Mouse (Mus musculus): ENCODE measurements around the gene Trim8. TPM values are rescaled to one million over a fixed set of nuclear protein-coding genes. Genes with fewer than 3 reads are reported as not detected.

Gene Trim8
- polyA plus RNA-seq, 1 experiment = 42.3 TPM

- H3ac ChIP-seq (ENCODE audit: control insufficient read depth, insufficient read length) = no peak overlapping the region
- no peak overlapping the region for H3K4me3 ChIP-seq
- H3K4me2 ChIP-seq (ENCODE audit: low read depth) = no peak overlapping the region
- no peaks in the 10 kb centered on the region for H3K79me2 ChIP-seq (ENCODE audit: control insufficient read depth, insufficient read depth)
- no peaks in the 10 kb centered on the region for H3K36me3 ChIP-seq (ENCODE audit: control insufficient read depth, insufficient read depth)
- no peaks in the 10 kb centered on the region for H3K27me3 ChIP-seq (ENCODE audit: control insufficient read depth, insufficient read depth, insufficient read length)
- TF ChIP-seq CEBPB (IDR thresholded peaks at IDR 0.05; ENCODE audit: insufficient read depth, poor library complexity, severe bottlenecking) (no peak), SRF (IDR thresholded peaks at IDR 0.05; ENCODE audit: control insufficient read depth, insufficient read length, low read depth) (no peak), TCF3 (IDR thresholded peaks at IDR 0.05; ENCODE audit: insufficient read length, low read depth) (no peak), MAX (IDR thresholded peaks at IDR 0.05; ENCODE audit: low read depth) (no peak), E2F4 (IDR thresholded peaks at IDR 0.05; ENCODE audit: insufficient read depth) (no peak), TCF12 (IDR thresholded peaks at IDR 0.05; ENCODE audit: insufficient read depth, poor library complexity, severe bottlenecking) (no peak), USF1 (IDR thresholded peaks at IDR 0.05; ENCODE audit: low read depth) (no peak), MYOD1 (IDR thresholded peaks at IDR 0.05; ENCODE audit: control insufficient read depth in 1 of 3, insufficient read length in 2 of 3, low read depth in 2 of 3) (no peak)
Measured at GRCm38 (mm10) chr19:46538213-46538612, 36.7 kb downstream of the Trim8 start.

DNA sequence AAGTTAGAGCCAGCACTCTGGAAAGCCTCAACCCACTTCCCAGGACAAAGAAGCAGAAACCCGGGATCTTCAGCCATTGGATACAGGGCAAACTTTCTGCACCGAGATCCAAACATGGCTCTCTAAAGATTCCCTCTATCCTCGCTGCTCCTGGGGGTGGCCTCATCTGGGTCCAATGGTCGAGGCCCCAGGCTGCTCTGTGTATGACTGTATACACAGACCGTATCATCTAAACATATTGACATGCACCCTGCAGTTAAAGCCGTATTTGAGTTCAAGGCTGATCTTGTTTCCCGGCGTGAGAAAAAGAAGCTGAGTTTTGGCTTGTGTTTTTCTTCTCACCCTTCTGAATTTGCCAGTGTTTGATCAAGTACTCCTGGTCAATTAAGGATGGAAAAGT lies 41.2 kb downstream of the Trim8 start:
- H3K79me2 ChIP-seq (ENCODE audit: control insufficient read depth, insufficient read depth) = no peaks in the 10 kb centered on the region
- H3K4me3 ChIP-seq = no peak overlapping the region
- H3K27me3 ChIP-seq (ENCODE audit: control insufficient read depth, insufficient read depth, insufficient read length) = no peaks in the 10 kb centered on the region
- TF ChIP-seq TCF12 (IDR thresholded peaks at IDR 0.05; ENCODE audit: insufficient read depth, poor library complexity, severe bottlenecking) (no peak), POLR2A (IDR thresholded peaks at IDR 0.05; ENCODE audit: insufficient read length, low read depth) (no peak), MAX (IDR thresholded peaks at IDR 0.05; ENCODE audit: low read depth) (no peak), SRF (IDR thresholded peaks at IDR 0.05; ENCODE audit: control insufficient read depth, insufficient read length, low read depth) (no peak), E2F4 (IDR thresholded peaks at IDR 0.05; ENCODE audit: insufficient read depth) (no peak), TCF3 (IDR thresholded peaks at IDR 0.05; ENCODE audit: insufficient read length, low read depth) (no peak)
- no peak overlapping the region for H3K4me2 ChIP-seq (ENCODE audit: low read depth)
- no peak overlapping the region for H3ac ChIP-seq (ENCODE audit: control insufficient read depth, insufficient read length)
- no peaks in the 10 kb centered on the region for H3K36me3 ChIP-seq (ENCODE audit: control insufficient read depth, insufficient read depth)

DNA sequence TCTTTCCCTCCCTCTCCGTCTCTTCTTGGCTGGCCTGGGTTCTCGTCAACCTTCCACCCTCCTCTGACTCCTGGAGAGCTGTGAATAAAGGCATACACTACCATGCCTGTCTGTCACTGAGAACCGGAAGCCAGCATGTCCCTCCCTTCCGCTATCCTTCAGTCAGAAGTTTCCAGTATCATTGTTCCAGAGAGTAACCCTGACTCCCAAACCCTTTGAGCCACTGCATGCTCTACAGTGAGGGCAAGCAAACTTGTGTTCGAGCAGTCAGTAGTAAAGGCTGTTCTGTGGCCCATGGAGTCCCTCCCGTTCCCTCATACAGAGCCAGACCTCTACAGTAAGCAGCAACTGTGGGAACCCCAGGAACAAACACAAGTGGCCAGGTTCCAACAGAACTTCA lies 46.1 kb downstream of the Trim8 start:
- TF ChIP-seq MAX (IDR thresholded peaks at IDR 0.05; ENCODE audit: low read depth) (no peak), POLR2AphosphoS2 (IDR thresholded peaks at IDR 0.05; ENCODE audit: insufficient read length, low read depth) (no peak), CEBPB (IDR thresholded peaks at IDR 0.05; ENCODE audit: insufficient read depth, poor library complexity, severe bottlenecking) (no peak)
- Histone ChIP-seq H3K79me2 (ENCODE audit: control insufficient read depth, insufficient read depth) (no peaks in the 10 kb centered on the region), H3K36me3 (ENCODE audit: control insufficient read depth, insufficient read depth) (no peaks in the 10 kb centered on the region), H3K27me3 (ENCODE audit: control insufficient read depth, insufficient read depth, insufficient read length) (no peaks in the 10 kb centered on the region), H3K4me2 (ENCODE audit: low read depth) (no peak overlapping the region), H3ac (ENCODE audit: control insufficient read depth, insufficient read length) (no peak overlapping the region), H3K4me3 (no peak overlapping the region)

DNA sequence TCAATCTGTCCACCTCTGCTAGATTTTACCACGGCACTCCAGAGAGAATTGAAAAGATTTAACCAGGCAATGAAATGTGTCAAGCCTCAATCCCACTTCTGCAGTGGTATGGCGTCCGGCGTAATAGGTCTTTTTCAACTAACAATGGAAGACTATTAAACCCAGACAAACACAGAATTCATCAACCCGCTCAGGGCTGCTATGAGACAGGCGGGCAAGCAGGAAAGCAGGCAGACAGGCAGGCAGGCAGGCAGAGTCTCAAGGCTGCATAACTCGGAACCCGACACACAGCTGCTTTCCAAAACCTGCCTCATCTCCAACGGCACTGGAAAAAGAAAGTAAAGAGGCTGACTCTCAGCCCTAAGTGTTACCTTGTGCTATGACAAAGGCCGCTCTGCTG lies 46.6 kb downstream of the Trim8 start:
- Histone ChIP-seq H3K4me2 (ENCODE audit: low read depth) (no peak overlapping the region), H3K4me3 (no peak overlapping the region), H3K79me2 (ENCODE audit: control insufficient read depth, insufficient read depth) (no peaks in the 10 kb centered on the region), H3K27me3 (ENCODE audit: control insufficient read depth, insufficient read depth, insufficient read length) (no peaks in the 10 kb centered on the region), H3ac (ENCODE audit: control insufficient read depth, insufficient read length) (no peak overlapping the region), H3K36me3 (ENCODE audit: control insufficient read depth, insufficient read depth) (no peaks in the 10 kb centered on the region)
- TF ChIP-seq MYOD1 (IDR thresholded peaks at IDR 0.05; ENCODE audit: control insufficient read depth in 1 of 3, insufficient read length in 2 of 3, low read depth in 2 of 3) (no peak), POLR2A (IDR thresholded peaks at IDR 0.05; ENCODE audit: insufficient read length, low read depth) (no peak), SRF (IDR thresholded peaks at IDR 0.05; ENCODE audit: control insufficient read depth, insufficient read length, low read depth) (no peak), REST (IDR thresholded peaks at IDR 0.05; ENCODE audit: insufficient read depth, insufficient read length) (no peak), MYOG (IDR thresholded peaks at IDR 0.05; ENCODE audit: control insufficient read depth in 1 of 3, insufficient read depth in 1 of 3, insufficient read length in 2 of 3, low read depth in 2 of 3) (no peak), TCF3 (IDR thresholded peaks at IDR 0.05; ENCODE audit: insufficient read length, low read depth) (no peak), CEBPB (IDR thresholded peaks at IDR 0.05; ENCODE audit: insufficient read depth, poor library complexity, severe bottlenecking) (no peak), POLR2AphosphoS2 (IDR thresholded peaks at IDR 0.05; ENCODE audit: insufficient read length, low read depth) (no peak), MAX (IDR thresholded peaks at IDR 0.05; ENCODE audit: low read depth) (no peak), TCF12 (IDR thresholded peaks at IDR 0.05; ENCODE audit: insufficient read depth, poor library complexity, severe bottlenecking) (no peak), USF1 (IDR thresholded peaks at IDR 0.05; ENCODE audit: low read depth) (no peak), E2F4 (IDR thresholded peaks at IDR 0.05; ENCODE audit: insufficient read depth) (no peak)

DNA sequence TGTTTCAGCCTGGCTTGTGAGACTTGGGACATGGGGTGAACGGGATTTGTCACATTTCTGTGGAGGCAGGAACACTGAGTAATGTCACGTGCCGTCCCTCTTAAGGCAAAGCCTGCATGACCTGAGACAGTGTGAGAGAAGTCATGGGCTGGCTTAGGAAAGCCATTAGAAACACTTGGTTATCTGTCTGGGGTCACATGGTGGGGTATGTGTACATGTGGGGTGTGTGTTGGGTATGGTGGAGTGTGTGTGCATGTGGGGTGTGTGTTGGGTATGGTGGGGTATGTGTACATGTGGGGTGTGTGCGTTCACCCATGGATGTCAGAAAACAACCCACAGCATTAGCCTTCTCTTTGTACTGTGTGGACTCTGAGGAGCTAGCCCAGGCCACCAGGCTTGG lies 48.9 kb downstream of the Trim8 start:
- H3K36me3 ChIP-seq (ENCODE audit: control insufficient read depth, insufficient read depth) = no peaks in the 10 kb centered on the region
- no peak overlapping the region for H3ac ChIP-seq (ENCODE audit: control insufficient read depth, insufficient read length)
- H3K4me3 ChIP-seq = no peak overlapping the region
- TF ChIP-seq MYOD1 (IDR thresholded peaks at IDR 0.05; ENCODE audit: control insufficient read depth in 1 of 3, insufficient read length in 2 of 3, low read depth in 2 of 3) (no peak), E2F4 (IDR thresholded peaks at IDR 0.05; ENCODE audit: insufficient read depth) (no peak), POLR2AphosphoS2 (IDR thresholded peaks at IDR 0.05; ENCODE audit: insufficient read length, low read depth) (no peak), SRF (IDR thresholded peaks at IDR 0.05; ENCODE audit: control insufficient read depth, insufficient read length, low read depth) (no peak), CEBPB (IDR thresholded peaks at IDR 0.05; ENCODE audit: insufficient read depth, poor library complexity, severe bottlenecking) (no peak), TCF12 (IDR thresholded peaks at IDR 0.05; ENCODE audit: insufficient read depth, poor library complexity, severe bottlenecking) (no peak), TCF3 (IDR thresholded peaks at IDR 0.05; ENCODE audit: insufficient read length, low read depth) (no peak), REST (IDR thresholded peaks at IDR 0.05; ENCODE audit: insufficient read depth, insufficient read length) (no peak), MAX (IDR thresholded peaks at IDR 0.05; ENCODE audit: low read depth) (no peak), USF1 (IDR thresholded peaks at IDR 0.05; ENCODE audit: low read depth) (no peak), MYOG (IDR thresholded peaks at IDR 0.05; ENCODE audit: control insufficient read depth in 1 of 3, insufficient read depth in 1 of 3, insufficient read length in 2 of 3, low read depth in 2 of 3) (no peak), POLR2A (IDR thresholded peaks at IDR 0.05; ENCODE audit: insufficient read length, low read depth) (no peak)
- no peak overlapping the region for H3K4me2 ChIP-seq (ENCODE audit: low read depth)
- no peaks in the 10 kb centered on the region for H3K79me2 ChIP-seq (ENCODE audit: control insufficient read depth, insufficient read depth)
- no peaks in the 10 kb centered on the region for H3K27me3 ChIP-seq (ENCODE audit: control insufficient read depth, insufficient read depth, insufficient read length)
